Mouse (Mus musculus): Measurements from ENCODE around the gene Vwa8. TPM values are rescaled to one million over a fixed set of nuclear protein-coding genes. Genes with fewer than 3 reads are reported as not detected.

Gene Vwa8
- 4.6 and 4.8 TPM in 2 replicates for polyA plus RNA-seq (2015; fragmentation: Nextera tagmentation; extraction: Ambion mirVana)

DNA sequence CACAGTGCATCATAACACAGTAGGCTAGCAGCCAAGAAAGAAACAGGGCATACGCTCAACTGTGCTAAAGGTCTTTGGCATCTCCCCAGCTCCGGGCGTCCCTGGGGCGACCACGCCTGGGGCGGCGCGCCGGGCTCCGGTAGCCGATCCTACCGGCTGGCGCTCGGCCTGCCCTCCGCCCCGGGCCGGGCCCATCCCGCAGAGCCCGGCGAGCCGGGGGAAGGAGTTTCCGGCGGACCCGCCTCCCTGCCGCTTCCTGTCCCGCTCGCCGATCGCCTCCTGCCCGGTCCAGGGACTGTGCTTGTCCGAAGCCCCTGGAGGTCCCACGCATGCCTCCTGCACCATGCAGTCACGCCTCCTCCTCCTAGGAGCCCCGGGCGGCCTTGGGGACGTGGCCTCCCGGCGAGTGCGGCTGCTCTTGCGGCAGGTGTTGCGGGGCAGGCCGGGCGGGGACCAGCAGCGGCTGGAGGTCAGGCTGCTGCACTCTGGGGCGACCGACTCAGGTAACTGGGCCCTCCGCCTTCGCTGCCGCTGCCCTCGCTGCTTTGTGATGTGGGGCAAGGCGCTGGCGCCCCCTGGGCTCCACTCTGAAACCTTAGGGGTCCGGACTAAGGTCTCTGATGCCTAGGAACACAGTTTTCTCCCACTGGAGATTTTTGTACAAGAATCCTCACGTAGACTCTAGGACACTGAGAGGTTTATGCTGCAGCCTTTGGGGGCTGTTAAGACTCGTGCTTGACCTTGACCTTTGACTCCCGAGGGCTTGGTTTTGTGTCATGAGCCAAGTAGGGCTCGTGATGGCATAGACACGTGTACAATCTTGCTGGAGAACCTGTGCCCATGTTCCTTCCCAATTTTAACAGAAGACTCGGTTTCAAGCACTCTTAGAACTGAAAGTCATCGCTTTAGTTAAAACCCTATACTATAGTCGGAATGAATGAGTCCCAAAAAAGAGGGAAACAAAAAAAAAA is at the start of gene Vwa8:
Vwa8 (plus strand) TSS at position 112 of the 971 bp plus-strand sequence.

Other genes with a start within 250 kb of the Vwa8 start
- gene Dgkh, start 116.3 kb upstream of the Vwa8 start, polyA plus RNA-seq (2015; fragmentation: Nextera tagmentation; extraction: Ambion mirVana): 0.83 and 0.89 TPM in 2 replicates

Measured in spleen, postnatal 0 days (tissue).